Mouse (Mus musculus): ENCODE data around the gene Mmp25. TPM values are rescaled to one million over a fixed set of nuclear protein-coding genes. Genes with fewer than 3 reads are reported as not detected.

Mmp25 gene
- 0.43 and 0.61 TPM in 2 replicates for polyA plus RNA-seq (2014; fragmentation: Nextera tagmentation; extraction: Ambion mirVana)

- ATAC-seq (ENCODE audit: low FRiP score): peak; percentile 66; the same call in 1 of the 2 replicates
- under 1% methylated on average over 56 of the region's 58 CpGs for WGBS
- no peaks in the 10 kb centered on the region for H3K9me3 ChIP-seq (ENCODE audit: control insufficient read depth, low read length)
- peak within 1 kb of the TSS; percentile 37 for H3K4me3 ChIP-seq (ENCODE audit: low read depth, low read length)
- peak; percentile 93 for DNase-seq (ENCODE audit: low spot score, missing footprints)
- H3K4me1 ChIP-seq (ENCODE audit: control insufficient read depth, insufficient read depth, low read length): peaks cover 3% of the 10 kb centered on the region
- peak within 1 kb of the TSS; percentile 76 for H3K4me2 ChIP-seq
- H3K9ac ChIP-seq (ENCODE audit: low read length): peak within 1 kb of the TSS; percentile 54
- H3K27ac ChIP-seq (ENCODE audit: low read depth, low read length): no peak within 1 kb of the TSS
- H3K27me3 ChIP-seq (ENCODE audit: control insufficient read depth, insufficient read depth, low read length): peaks cover 11% of the 10 kb centered on the region
- no peaks in the 10 kb centered on the region for H3K36me3 ChIP-seq (ENCODE audit: control insufficient read depth, insufficient read depth, low read length)
These were observed at the start of gene Mmp25 for GRCm38 (mm10) chr17:23644613-23645495. Gene Mmp25, minus strand, starts transcription at chr17:23645277.

GRCm38 (mm10) chr17:23694491-23694890, 49.4 kb upstream of the Mmp25 start:
- Histone ChIP-seq H3K27ac (ENCODE audit: low read depth, low read length) (no peak overlapping the region), H3K36me3 (ENCODE audit: control insufficient read depth, insufficient read depth, low read length) (no peaks in the 10 kb centered on the region), H3K4me1 (ENCODE audit: control insufficient read depth, insufficient read depth, low read length) (no peaks in the 10 kb centered on the region; the same call in 1 of the 2 replicates), H3K27me3 (ENCODE audit: control insufficient read depth, insufficient read depth, low read length) (peaks cover 15% of the 10 kb centered on the region), H3K4me2 (no peak overlapping the region), H3K9me3 (ENCODE audit: control insufficient read depth, low read length) (no peaks in the 10 kb centered on the region), H3K4me3 (ENCODE audit: low read depth, low read length) (no peak overlapping the region), H3K9ac (ENCODE audit: low read length) (no peak overlapping the region)
- DNase-seq (ENCODE audit: low spot score, missing footprints): no peak
- no peak for ATAC-seq (ENCODE audit: low FRiP score)
- 74% methylated on average over 1 of the region's 1 CpGs for WGBS

GRCm38 (mm10) chr17:23683856-23684672, 39.0 kb upstream of the Mmp25 start, which contains the start of gene Cldn9:
Gene Cldn9, minus strand, starts transcription at chr17:23684026.
- Histone ChIP-seq H3K4me3 (ENCODE audit: low read depth, low read length) (no peak within 1 kb of the TSS), H3K27ac (ENCODE audit: low read depth, low read length) (no peak within 1 kb of the TSS), H3K9me3 (ENCODE audit: control insufficient read depth, low read length) (no peaks in the 10 kb centered on the region), H3K36me3 (ENCODE audit: control insufficient read depth, insufficient read depth, low read length) (no peaks in the 10 kb centered on the region), H3K27me3 (ENCODE audit: control insufficient read depth, insufficient read depth, low read length) (peaks cover 46% of the 10 kb centered on the region), H3K9ac (ENCODE audit: low read length) (no peak within 1 kb of the TSS), H3K4me1 (ENCODE audit: control insufficient read depth, insufficient read depth, low read length) (peaks cover 13% of the 10 kb centered on the region; the same call in 1 of the 2 replicates), H3K4me2 (no peak within 1 kb of the TSS)
- DNase-seq (ENCODE audit: low spot score, missing footprints) (peak; percentile 78), ATAC-seq (ENCODE audit: low FRiP score) (peak; percentile 70)
- 13% methylated on average over 15 of the region's 15 CpGs for WGBS

- Histone ChIP-seq H3K4me1 (ENCODE audit: control insufficient read depth, insufficient read depth, low read length) (peaks cover 13% of the 10 kb centered on the region; the same call in 1 of the 2 replicates), H3K9me3 (ENCODE audit: control insufficient read depth, low read length) (no peaks in the 10 kb centered on the region), H3K4me2 (no peak overlapping the region), H3K27ac (ENCODE audit: low read depth, low read length) (no peak overlapping the region), H3K4me3 (ENCODE audit: low read depth, low read length) (no peak overlapping the region), H3K27me3 (ENCODE audit: control insufficient read depth, insufficient read depth, low read length) (peaks cover 55% of the 10 kb centered on the region), H3K9ac (ENCODE audit: low read length) (no peak overlapping the region), H3K36me3 (ENCODE audit: control insufficient read depth, insufficient read depth, low read length) (no peaks in the 10 kb centered on the region)
- DNase-seq (ENCODE audit: low spot score, missing footprints) (peak; percentile 85), ATAC-seq (ENCODE audit: low FRiP score) (no peak)
- 26% methylated on average over 15 of the region's 15 CpGs for WGBS
These were observed 38.1 kb upstream of the Mmp25 start for GRCm38 (mm10) chr17:23683226-23683625.

GRCm38 (mm10) chr17:23682530-23682929, 37.5 kb upstream of the Mmp25 start:
- Histone ChIP-seq H3K27ac (ENCODE audit: low read depth, low read length) (no peak overlapping the region), H3K4me1 (ENCODE audit: control insufficient read depth, insufficient read depth, low read length) (peaks cover 13% of the 10 kb centered on the region), H3K9ac (ENCODE audit: low read length) (no peak overlapping the region), H3K36me3 (ENCODE audit: control insufficient read depth, insufficient read depth, low read length) (no peaks in the 10 kb centered on the region), H3K9me3 (ENCODE audit: control insufficient read depth, low read length) (no peaks in the 10 kb centered on the region), H3K4me3 (ENCODE audit: low read depth, low read length) (no peak overlapping the region), H3K27me3 (ENCODE audit: control insufficient read depth, insufficient read depth, low read length) (peaks cover 55% of the 10 kb centered on the region), H3K4me2 (no peak overlapping the region)
- DNase-seq (ENCODE audit: low spot score, missing footprints) (peak; percentile 77), ATAC-seq (ENCODE audit: low FRiP score) (no peak)
- WGBS: 77% methylated on average over 3 of the region's 3 CpGs

- Histone ChIP-seq H3K4me3 (ENCODE audit: low read depth, low read length) (no peak overlapping the region), H3K27me3 (ENCODE audit: control insufficient read depth, insufficient read depth, low read length) (peaks cover 55% of the 10 kb centered on the region), H3K9ac (ENCODE audit: low read length) (no peak overlapping the region), H3K9me3 (ENCODE audit: control insufficient read depth, low read length) (no peaks in the 10 kb centered on the region), H3K4me1 (ENCODE audit: control insufficient read depth, insufficient read depth, low read length) (peaks cover 16% of the 10 kb centered on the region), H3K36me3 (ENCODE audit: control insufficient read depth, insufficient read depth, low read length) (no peaks in the 10 kb centered on the region), H3K4me2 (no peak overlapping the region), H3K27ac (ENCODE audit: low read depth, low read length) (no peak overlapping the region)
- 67% methylated on average over 4 of the region's 4 CpGs for WGBS
- ATAC-seq (ENCODE audit: low FRiP score) (no peak), DNase-seq (ENCODE audit: low spot score, missing footprints) (no peak)
These were observed 37.0 kb upstream of the Mmp25 start for GRCm38 (mm10) chr17:23682092-23682491.

- H3K4me1 ChIP-seq (ENCODE audit: control insufficient read depth, insufficient read depth, low read length): peaks cover 23% of the 10 kb centered on the region
- H3K27ac ChIP-seq (ENCODE audit: low read depth, low read length): no peak overlapping the region
- WGBS: 85% methylated on average over 10 of the region's 10 CpGs
- DNase-seq (ENCODE audit: low spot score, missing footprints) (no peak), ATAC-seq (ENCODE audit: low FRiP score) (no peak)
- H3K27me3 ChIP-seq (ENCODE audit: control insufficient read depth, insufficient read depth, low read length): peaks cover 62% of the 10 kb centered on the region
- no peak overlapping the region for H3K9ac ChIP-seq (ENCODE audit: low read length)
- no peak overlapping the region for H3K4me3 ChIP-seq (ENCODE audit: low read depth, low read length)
- H3K36me3 ChIP-seq (ENCODE audit: control insufficient read depth, insufficient read depth, low read length): no peaks in the 10 kb centered on the region
- no peaks in the 10 kb centered on the region for H3K9me3 ChIP-seq (ENCODE audit: control insufficient read depth, low read length)
- H3K4me2 ChIP-seq: no peak overlapping the region
These were observed 36.0 kb upstream of the Mmp25 start for GRCm38 (mm10) chr17:23681086-23681485.

- Histone ChIP-seq H3K36me3 (ENCODE audit: control insufficient read depth, insufficient read depth, low read length) (no peaks in the 10 kb centered on the region), H3K4me1 (ENCODE audit: control insufficient read depth, insufficient read depth, low read length) (peaks cover 25% of the 10 kb centered on the region), H3K4me3 (ENCODE audit: low read depth, low read length) (no peak overlapping the region), H3K27me3 (ENCODE audit: control insufficient read depth, insufficient read depth, low read length) (peaks cover 70% of the 10 kb centered on the region), H3K9me3 (ENCODE audit: control insufficient read depth, low read length) (no peaks in the 10 kb centered on the region), H3K4me2 (no peak overlapping the region), H3K27ac (ENCODE audit: low read depth, low read length) (no peak overlapping the region), H3K9ac (ENCODE audit: low read length) (no peak overlapping the region)
- DNase-seq (ENCODE audit: low spot score, missing footprints) (peak; percentile 33), ATAC-seq (ENCODE audit: low FRiP score) (no peak)
- WGBS: 77% methylated on average over 9 of the region's 9 CpGs
These were observed 35.3 kb upstream of the Mmp25 start for GRCm38 (mm10) chr17:23680336-23680735.

Data from midbrain, embryonic 11.5 days (tissue).